Mouse (Mus musculus): ENCODE measurements around the gene Ccdc87.

GRCm38 (mm10) chr19:4799083-4799482, 40.1 kb upstream of the Ccdc87 start:
- TF ChIP-seq CTCF (IDR thresholded peaks at IDR 0.05; ENCODE audit: low read depth), result no peak
- no peak for TF ChIP-seq EP300 (IDR thresholded peaks at IDR 0.05; ENCODE audit: low read depth)

Measured in liver, postnatal 0 days (tissue).